Mouse (Mus musculus): ENCODE data around the gene Chrnb4. TPM values are rescaled to one million over a fixed set of nuclear protein-coding genes. Genes with fewer than 3 reads are reported as not detected.

Gene Chrnb4
- total RNA-seq, 2 experiments from 2014 or later = 0.15 TPM; not detected in 1

- DNase-seq (ENCODE audit: extremely low spot score in 1 of 2, low spot score in 2 of 2) = no peak
- intact Hi-C loops (cut with DNase I) = no loop called here
Observed at GRCm38 (mm10) chr9:55025534-55026274, 22.9 kb downstream of the Chrnb4 start.

GRCm38 (mm10) chr9:55023902-55024583 lies 24.5 kb downstream of the Chrnb4 start:
- DNase-seq (ENCODE audit: extremely low spot score in 1 of 2, low spot score in 2 of 2) = peak; percentile 48 to 79
- intact Hi-C loops (cut with DNase I) = loop anchor here (2.0 kb wide), 1 partner anchor 87 kb away; no protein-coding TSS in a partner anchor

GRCm38 (mm10) chr9:55023326-55023725 lies 25.3 kb downstream of the Chrnb4 start:
- intact Hi-C loops (cut with DNase I) = loop anchor here (2.0 kb wide), 1 partner anchor 87 kb away; no protein-coding TSS in a partner anchor

GRCm38 (mm10) chr9:55016926-55017325 lies 31.7 kb downstream of the Chrnb4 start:
- DNase-seq (ENCODE audit: extremely low spot score in 1 of 2, low spot score in 2 of 2) = no peak
- intact Hi-C loops (cut with DNase I) = no loop called here

More at GRCm38 (mm10) chr9:55023326-55023725, 25.3 kb downstream of the Chrnb4 start:
- no peak for DNase-seq (ENCODE audit: extremely low spot score in 1 of 2, low spot score in 2 of 2)

- no peak for DNase-seq (ENCODE audit: extremely low spot score in 1 of 2, low spot score in 2 of 2)
- intact Hi-C loops (cut with DNase I) = no loop called here
Observed at GRCm38 (mm10) chr9:55010588-55011350, 37.8 kb downstream of the Chrnb4 start.

- intact Hi-C loops (cut with DNase I) = no loop called here
- DNase-seq (ENCODE audit: extremely low spot score in 1 of 2, low spot score in 2 of 2) = no peak
Observed at GRCm38 (mm10) chr9:55009692-55010091, 38.9 kb downstream of the Chrnb4 start.

- no peak for DNase-seq (ENCODE audit: extremely low spot score in 1 of 2, low spot score in 2 of 2)
- intact Hi-C loops (cut with DNase I) = no loop called here
Observed at GRCm38 (mm10) chr9:55003609-55004008, 45.0 kb downstream of the Chrnb4 start.

GRCm38 (mm10) chr9:54995645-54996044 lies 52.9 kb downstream of the Chrnb4 start:
- DNase-seq (ENCODE audit: extremely low spot score in 1 of 2, low spot score in 2 of 2) = no peak
- intact Hi-C loops (cut with DNase I) = no loop called here

GRCm38 (mm10) chr9:54994381-54994780 lies 54.2 kb downstream of the Chrnb4 start:
- DNase-seq (ENCODE audit: extremely low spot score in 1 of 2, low spot score in 2 of 2) = no peak
- intact Hi-C loops (cut with DNase I) = no loop called here

GRCm38 (mm10) chr9:54990362-54990761 lies 58.2 kb downstream of the Chrnb4 start:
- intact Hi-C loops (cut with DNase I) = no loop called here

GRCm38 (mm10) chr9:54982401-54982800 lies 66.2 kb downstream of the Chrnb4 start:
- intact Hi-C loops (cut with DNase I) = no loop called here
- DNase-seq (ENCODE audit: extremely low spot score in 1 of 2, low spot score in 2 of 2) = no peak

More at GRCm38 (mm10) chr9:54990362-54990761, 58.2 kb downstream of the Chrnb4 start:
- no peak for DNase-seq (ENCODE audit: extremely low spot score in 1 of 2, low spot score in 2 of 2)

- DNase-seq (ENCODE audit: extremely low spot score in 1 of 2, low spot score in 2 of 2) = peak in 1 of 2 experiments; percentile 39
- intact Hi-C loops (cut with DNase I) = no loop called here
Observed at GRCm38 (mm10) chr9:54981291-54982191, 67.0 kb downstream of the Chrnb4 start.

- intact Hi-C loops (cut with DNase I) = no loop called here
- no peak for DNase-seq (ENCODE audit: extremely low spot score in 1 of 2, low spot score in 2 of 2)
Observed at GRCm38 (mm10) chr9:54980674-54981073, 67.9 kb downstream of the Chrnb4 start, which contains the start of gene Chrna5. Gene Chrna5 (plus strand): TSS chr9:54980880.

Other genes starting within 250 kb of the Chrnb4 start
- 10 to 100 TPM; 72.2 to 72.6 TPM for gene Ireb2, start 185.0 kb downstream of the Chrnb4 start, total RNA-seq (2021)
- gene Hykk, start 131.5 kb downstream of the Chrnb4 start, total RNA-seq (2021) = 1 to 10 TPM; 1.4 to 1.6 TPM
- 100 to 1,000 TPM; 146 to 151 TPM for gene Psma4, start 98.0 kb downstream of the Chrnb4 start, total RNA-seq (2021)
- gene AY074887, start 97.8 kb downstream of the Chrnb4 start, total RNA-seq (2021) = not detected
- 1 to 10 TPM; 5.3 TPM for gene Chrna5, start 67.9 kb downstream of the Chrnb4 start, total RNA-seq (2021)
- gene Chrna3, start 22.2 kb downstream of the Chrnb4 start, total RNA-seq (2021) = 1 to 10 TPM; 3.2 to 3.7 TPM
- gene Ube2q2, start 100.1 kb upstream of the Chrnb4 start, total RNA-seq (2021) = 10 to 100 TPM; 45.5 to 47.8 TPM
- 10 to 100 TPM; 47.5 to 48.6 TPM for gene Fbxo22, start 160.1 kb upstream of the Chrnb4 start, total RNA-seq (2021)

Measured in left cerebral cortex, postnatal 10 days (tissue).